Mouse (Mus musculus) induced T-regulatory cell, adult 2 months (primary cell): ENCODE measurements around the gene Efna5.

ENCODE experiments used
- DNase-seq: peaks from one replicate; pipeline ENCODE4 v3.0.0-alpha.2; 2012; ENCODE audit warnings: low read depth

Gene Efna5

GRCm38 (mm10) chr17:62604309-62604708, 276.8 kb downstream of the Efna5 start:
- no peak for DNase-seq

DNA sequence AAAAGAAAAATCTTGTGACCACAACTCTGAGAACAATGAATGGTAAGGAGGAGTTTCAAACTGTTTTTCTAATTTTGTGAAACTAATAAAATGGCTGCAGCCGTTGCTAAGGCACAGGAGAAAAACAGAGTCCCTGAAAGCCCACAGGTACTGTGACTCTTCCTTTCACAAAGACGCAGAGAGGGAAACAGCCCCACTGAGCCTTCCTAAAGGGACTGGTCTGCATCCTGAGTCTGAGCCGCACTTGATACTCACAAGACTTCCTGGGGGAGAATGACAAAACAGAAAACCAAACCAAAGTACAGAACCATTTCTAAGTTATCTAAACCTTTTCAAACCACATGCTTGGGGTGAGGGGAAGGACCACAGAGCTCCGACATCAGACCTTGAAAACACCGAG, 277.5 kb downstream of the Efna5 start:
- DNase-seq: no peak

DNA sequence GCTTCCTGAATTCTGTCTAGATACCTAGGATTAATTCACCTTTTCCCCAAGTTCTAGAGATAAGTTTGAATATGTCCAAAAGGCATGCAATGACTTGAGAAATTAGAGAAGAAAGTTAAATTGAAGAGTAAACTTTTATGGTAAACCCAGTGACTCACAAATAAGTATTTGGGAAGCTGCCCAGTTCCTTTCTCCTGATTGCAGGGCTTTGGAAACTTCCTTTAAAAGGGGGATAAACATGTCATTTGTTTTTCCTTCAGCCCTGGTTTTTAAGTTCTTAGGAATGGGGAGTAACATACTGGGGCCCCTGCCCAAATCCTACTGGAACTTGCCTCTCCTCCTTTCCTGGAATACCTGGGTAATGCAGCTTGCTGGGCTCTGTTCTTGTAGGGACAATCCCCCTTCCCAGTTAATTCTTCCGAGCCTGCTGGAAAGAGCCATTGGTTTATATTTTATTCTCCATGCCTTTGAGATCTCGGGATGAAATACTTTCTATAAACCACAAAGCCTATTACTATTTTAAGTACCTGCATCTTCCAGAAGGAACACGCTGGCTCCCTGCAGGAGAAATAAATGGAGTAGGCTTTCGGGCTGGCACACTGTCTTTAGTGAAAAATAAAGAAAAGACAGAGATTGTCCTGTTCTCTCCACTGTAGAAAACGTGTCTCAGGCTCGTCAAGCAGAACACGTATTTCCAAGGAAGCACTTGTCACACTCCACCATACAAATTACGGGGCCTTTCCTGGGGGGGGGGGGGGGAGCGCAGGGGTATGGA, 282.2 kb downstream of the Efna5 start:
- no peak for DNase-seq

- no peak for DNase-seq
These were observed 288.6 kb downstream of the Efna5 start for GRCm38 (mm10) chr17:62592436-62593074.

- DNase-seq: no peak
These were observed 289.3 kb downstream of the Efna5 start for GRCm38 (mm10) chr17:62591581-62592435.

DNA sequence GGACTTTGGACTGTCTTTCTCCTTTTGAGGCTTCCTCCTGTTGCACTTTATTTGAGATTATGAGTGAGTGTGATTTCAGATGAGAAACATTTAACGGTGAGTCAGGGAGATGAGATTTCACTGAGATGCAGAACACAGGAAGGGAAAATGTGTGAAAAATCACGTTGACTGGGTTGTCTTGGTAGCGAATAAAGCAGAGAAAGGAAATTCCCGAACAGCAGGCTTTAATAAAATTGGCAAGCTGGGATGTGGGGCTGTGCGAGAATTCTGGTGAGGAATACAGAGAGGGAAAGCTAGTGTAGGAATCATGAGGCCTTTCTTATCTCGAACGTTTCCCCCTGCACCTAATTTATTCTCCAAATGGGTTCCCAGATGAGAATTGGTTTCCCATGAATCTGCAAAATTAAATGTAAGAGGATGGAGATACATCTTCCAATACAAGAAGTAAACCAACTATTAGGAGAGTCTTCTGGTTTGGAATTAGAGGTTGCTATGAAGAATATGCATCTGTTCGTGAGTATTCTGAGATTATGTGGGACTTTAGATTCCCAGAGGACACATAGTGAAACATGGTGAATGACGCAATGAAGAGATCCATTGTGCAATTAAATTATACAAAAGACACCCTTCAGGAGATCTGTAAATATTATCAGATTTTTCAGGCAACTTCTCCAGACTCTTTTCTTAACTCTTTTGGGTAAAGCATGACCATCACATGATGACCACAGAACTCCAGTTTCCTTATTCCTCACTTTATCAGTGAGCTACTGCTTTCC, 290.2 kb downstream of the Efna5 start:
- no peak for DNase-seq

DNA sequence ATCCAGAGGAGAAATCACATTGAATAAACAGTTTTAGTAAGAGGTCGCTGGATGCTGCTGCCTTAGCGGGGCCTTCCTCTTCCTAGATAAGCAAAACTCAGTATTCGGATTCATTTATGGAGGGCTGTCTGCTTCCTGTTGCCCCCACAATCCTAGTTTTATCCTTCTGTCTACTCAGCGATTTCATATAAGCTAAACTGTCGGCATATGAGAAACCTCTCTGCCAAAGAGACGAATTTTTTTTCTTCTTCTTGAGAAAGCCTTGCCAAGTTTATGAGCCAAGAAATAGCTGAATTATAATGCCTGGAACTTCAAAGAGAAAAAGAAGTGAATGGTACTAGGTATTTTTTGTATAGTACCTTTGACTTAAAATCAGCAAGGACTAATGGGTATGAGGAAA, 301.0 kb downstream of the Efna5 start:
- no peak for DNase-seq

DNA sequence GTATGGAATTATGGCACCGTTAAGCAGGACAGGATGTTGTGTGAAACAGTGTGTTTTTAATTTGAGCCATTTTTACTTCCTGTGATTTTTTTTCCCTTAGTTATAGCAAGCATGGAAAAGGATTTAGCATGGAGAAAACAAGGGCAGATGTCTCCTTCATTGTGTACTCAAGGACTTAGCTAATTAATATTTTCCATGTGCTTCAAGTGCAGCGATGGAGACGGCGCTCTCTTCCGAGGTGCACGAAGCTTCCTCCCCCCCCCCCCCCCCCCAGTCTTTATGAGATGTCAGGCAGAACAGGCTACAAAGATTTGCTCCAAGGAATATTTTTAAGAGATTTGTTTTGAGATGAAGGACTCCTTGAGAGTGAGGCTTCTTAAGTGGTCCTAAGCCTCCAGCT, 301.5 kb downstream of the Efna5 start:
- DNase-seq: no peak

DNA sequence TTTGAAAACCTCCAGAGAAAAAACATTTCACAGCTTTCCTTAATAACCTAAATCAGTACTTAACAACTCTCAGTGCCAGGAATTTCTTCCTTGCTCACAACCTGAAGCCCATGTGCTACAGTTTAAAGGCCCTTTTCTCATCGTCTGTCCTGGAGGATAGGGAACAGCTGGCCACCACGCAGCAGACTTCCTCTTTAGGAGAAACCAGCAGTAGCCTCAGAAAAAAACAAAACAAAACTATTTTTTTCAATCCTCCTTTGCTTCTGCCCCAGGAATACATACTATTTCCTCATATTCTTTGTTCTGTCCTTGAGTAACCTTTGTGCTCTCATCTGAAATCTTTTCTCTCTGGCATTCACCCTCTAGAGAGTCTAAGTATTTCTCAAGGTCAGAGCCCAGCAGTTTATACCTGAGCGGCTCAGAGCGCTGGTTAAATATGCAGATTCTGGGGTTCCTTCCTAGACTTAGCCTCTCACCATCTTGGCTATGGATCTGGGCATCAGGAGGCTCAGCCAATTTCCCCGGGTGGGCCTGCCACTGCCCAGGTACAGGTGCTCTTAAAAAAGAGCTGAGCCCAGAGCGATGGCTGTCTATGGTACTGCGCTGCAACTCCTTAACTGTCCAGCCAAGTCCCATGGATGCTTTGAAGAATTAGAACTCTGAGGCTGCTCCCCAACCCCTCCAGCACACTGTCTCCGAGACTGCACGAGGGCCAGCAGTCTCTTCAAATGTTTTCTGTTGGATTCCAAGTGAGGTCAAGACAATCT, 306.4 kb downstream of the Efna5 start:
- no peak for DNase-seq

DNA sequence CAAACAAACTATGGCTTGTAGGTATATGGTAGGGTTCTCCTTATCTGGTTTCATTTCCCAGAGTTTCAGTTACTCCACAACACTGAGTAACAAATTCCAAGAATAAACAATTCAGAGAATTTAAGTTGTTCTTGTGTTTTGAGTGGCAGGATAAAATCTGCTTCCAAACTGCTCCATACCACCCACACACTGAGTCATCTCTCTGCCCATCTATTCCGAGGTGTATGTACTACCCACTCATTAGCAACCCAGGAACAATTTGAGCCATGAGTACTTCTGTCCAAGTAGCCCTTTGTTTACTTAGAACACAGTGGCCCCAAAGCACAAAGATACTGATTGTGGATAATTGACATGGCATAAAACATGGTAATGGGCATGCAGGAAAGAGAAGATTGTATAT, 311.0 kb downstream of the Efna5 start:
- no peak for DNase-seq

DNA sequence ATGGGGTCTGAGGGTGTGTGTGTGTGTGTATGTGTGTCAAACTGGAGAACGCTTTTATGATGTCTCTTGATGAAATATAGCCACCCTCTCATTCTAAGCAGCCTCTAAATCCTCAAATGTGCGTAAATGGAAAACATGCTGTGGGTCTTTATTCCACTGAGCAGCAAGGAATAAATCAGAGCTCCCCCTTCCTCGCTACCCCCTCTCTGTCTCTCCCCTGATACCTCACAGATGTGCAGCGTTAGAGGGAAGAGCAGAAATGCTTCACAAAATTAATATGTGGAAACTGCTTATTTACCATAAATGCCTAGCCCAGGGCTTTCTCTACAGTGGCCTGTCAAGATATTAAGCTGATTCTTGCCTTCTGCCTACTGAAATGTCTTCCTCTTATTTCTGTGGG, 313.1 kb downstream of the Efna5 start:
- no peak for DNase-seq

GRCm38 (mm10) chr17:62565632-62566031, 315.5 kb downstream of the Efna5 start:
- no peak for DNase-seq

DNA sequence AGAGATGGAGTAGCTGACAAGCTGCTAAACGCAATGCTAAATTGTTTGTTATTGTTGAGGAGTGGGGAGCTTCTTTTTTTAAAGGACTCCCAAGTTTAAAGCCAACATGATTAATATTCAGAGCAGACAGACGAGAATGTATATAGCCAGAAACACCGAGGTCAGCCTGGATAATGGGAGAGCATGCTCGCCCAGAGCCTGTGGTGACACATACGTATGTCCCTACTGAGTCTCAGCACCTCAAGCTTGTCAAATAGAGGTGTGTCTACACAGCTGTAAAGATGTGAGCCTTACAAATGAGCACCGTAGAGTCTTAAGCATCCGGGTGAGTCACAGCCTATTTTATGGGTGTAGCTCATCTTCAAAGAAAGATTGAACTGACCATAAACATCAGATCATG, 318.7 kb downstream of the Efna5 start:
- DNase-seq: no peak

DNA sequence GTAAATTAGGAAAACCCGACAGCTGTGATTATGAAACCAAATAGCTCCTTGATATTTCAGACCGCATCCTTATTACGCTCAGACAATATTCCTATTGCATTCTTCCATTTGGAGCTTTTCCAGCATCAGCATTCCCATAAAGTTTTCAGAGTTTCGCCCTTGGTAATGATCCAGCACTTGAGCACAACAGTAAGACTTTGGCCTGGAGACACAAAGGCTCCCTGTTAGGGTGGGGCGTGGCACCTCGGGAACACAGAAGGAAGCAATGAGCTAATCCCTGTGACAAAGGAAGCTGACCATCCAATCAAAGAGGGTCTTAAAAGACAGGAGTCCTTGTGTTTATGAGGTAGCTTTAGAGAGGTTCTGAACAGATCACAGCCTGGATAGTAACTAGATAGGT, 323.9 kb downstream of the Efna5 start:
- DNase-seq: no peak
